Mouse (Mus musculus): Measurements from ENCODE around the gene Mgat5. TPM values are rescaled to one million over a fixed set of nuclear protein-coding genes. Genes with fewer than 3 reads are reported as not detected.

The Mgat5 gene
- polyA plus RNA-seq, 1 experiment from 2014 or later = 5.9 TPM

DNA sequence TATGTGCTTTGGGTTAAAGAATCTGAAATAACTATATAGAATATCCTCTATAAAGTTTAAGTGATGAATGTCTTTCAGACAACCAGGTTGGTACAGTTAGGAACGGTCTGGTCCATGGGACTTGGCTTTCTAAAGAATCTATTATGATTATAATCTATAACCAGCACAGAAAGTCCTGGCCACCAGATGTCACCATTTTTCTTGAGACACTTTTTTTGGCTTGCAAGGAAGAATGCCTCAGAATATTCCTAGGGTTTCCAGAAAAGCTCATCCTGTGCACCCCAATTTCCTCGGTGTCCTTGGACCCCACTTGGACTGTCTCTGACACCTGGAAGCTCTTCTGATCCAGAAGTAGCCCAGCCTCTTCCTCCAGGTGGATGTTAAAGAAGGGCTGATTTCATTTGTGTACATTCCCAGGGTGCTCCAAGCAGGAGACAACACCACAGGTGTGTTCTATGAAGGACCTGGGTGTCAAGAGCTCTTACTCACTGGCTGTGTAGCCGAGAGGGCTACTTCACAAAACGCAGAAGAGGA is 1.5 kb upstream of the Mgat5 start:
- no peaks in the 10 kb centered on the region for H3K36me3 ChIP-seq
- ATAC-seq = no peak
- H3K4me1 ChIP-seq (replicated peaks) = 0 out of 2 replicates have a peak, but pooled peaks cover 7% of the 10 kb centered on the region
- WGBS = 48% methylated on average over 4 of the region's 4 CpGs
- no peak overlapping the region for H3K9ac ChIP-seq
- H3K4me3 ChIP-seq (replicated peaks) = no peak overlapping the region
- H3K27ac ChIP-seq = no peak overlapping the region
- no peaks in the 10 kb centered on the region for H3K27me3 ChIP-seq (replicated peaks)
- no peak overlapping the region for H3K4me2 ChIP-seq (replicated peaks)
- H3K9me3 ChIP-seq = no peaks in the 10 kb centered on the region

DNA sequence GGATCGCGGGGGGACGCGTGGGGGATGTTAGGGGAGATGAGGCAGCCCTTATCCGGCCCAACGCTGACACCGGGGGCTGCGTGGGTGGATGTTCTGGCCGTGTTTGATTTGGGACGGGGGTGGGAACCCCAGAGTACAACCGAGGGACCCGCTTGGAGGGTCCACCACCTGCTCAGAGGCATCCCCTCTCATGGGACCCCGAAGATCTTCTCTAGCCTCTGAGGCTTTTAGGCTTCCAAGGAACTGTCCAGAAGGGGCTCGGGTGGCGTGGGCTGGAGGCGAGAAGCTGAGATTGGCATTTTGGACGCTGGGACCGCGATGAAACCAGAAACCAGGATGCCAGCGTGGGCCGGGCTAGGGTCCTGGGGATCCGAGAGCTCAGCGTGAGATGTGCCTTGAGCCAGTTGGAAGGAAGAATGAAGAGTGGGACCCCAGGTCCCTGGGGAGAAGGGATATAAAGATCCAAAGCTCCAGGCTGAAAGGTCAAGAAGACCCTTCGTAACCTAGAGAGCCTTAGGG is 745 bp downstream of the Mgat5 start:
- no peak; the same call in 1 of the 2 replicates for ATAC-seq
- Histone ChIP-seq H3K4me3 (replicated peaks) (peak overlapping the region; percentile 82), H3K4me1 (replicated peaks) (0 out of 2 replicates have a peak, but pooled peaks cover 7% of the 10 kb centered on the region), H3K9ac (peak overlapping the region; percentile 81), H3K36me3 (no peaks in the 10 kb centered on the region), H3K27me3 (replicated peaks) (no peaks in the 10 kb centered on the region), H3K4me2 (replicated peaks) (peak overlapping the region; percentile 94), H3K9me3 (no peaks in the 10 kb centered on the region), H3K27ac (peak overlapping the region; percentile 98)
- WGBS = under 1% methylated on average over 24 of the region's 24 CpGs

DNA sequence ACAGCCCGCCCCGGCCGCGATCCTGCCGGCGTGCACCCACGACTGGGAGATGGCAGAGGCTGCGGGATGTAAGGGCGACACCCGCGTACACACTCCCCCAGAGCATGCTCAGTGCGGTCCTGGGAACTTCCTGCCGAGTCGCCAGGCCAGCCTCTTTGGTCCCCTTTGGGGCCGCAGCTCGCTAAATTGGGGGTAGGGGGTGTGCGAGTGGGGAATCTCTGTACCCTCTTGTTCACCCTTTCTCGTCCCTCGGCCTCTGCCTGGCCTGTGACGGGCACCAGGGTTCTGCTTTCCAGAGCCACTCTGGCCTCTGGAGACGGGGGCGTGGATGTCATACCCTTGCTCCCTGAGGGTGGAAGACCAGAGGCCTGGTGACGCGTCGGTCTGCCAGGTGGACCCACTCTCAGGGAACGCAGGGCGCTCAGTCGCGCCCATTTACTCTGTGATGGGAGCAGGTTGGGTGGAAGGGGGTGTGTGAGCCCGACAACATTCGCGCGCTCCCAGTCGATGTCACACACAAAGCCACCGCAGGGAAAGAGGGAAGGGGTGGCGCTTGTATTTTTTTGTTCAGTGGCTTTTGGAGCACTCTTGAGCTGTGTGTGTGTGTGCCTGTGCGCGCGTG is 1.3 kb downstream of the Mgat5 start:
- peak overlapping the region; percentile 81 for H3K9ac ChIP-seq
- no peaks in the 10 kb centered on the region for H3K36me3 ChIP-seq
- 0 out of 2 replicates have a peak, but pooled peaks cover 7% of the 10 kb centered on the region for H3K4me1 ChIP-seq (replicated peaks)
- H3K4me2 ChIP-seq (replicated peaks) = peak overlapping the region; percentile 94
- peak; percentile 42 for ATAC-seq
- no peaks in the 10 kb centered on the region for H3K27me3 ChIP-seq (replicated peaks)
- peak overlapping the region; percentile 82 for H3K4me3 ChIP-seq (replicated peaks)
- H3K27ac ChIP-seq = peak overlapping the region; percentile 98; the same call in 1 of the 2 replicates
- whole genome bisulfite sequencing = 2% methylated on average over 39 of the region's 39 CpGs
- H3K9me3 ChIP-seq = no peaks in the 10 kb centered on the region

DNA sequence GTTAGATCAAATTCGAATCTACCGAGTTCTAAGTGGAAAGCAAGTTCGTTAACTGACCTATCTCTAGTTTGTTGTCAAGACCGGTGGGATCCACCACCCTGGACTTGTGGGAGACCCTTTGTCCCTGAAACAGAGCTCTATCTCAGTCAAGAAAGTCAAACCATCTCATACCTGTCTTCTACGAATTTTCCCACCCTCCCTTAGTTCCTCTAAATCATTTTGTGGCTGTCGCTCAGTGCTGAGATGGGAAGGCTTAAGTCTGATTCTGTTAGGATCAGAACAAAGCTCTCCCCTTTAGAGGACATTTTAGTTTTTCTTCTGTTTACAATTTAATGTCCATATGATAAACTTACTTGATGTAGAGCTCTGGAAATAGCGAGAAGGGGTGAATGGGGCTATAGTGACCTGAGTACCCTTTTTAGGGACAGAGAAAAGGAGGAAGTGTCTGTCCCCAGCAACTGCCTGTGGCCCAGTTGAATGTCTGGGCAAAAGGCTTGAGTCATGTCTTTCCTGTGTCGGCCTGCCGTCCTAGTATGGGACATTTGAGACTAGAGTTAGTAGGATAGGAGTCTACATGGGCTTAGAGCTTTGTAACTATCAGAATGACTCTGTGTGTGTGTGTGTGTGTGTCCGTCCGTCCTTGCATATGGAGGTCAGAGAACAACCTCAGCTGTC is 2.2 kb downstream of the Mgat5 start:
- Histone ChIP-seq H3K27me3 (replicated peaks) (no peaks in the 10 kb centered on the region), H3K27ac (0 out of 2 replicates have a peak overlapping the region, but pooled peaks have one; percentile 98), H3K4me3 (replicated peaks) (peak overlapping the region; percentile 82), H3K9me3 (no peaks in the 10 kb centered on the region), H3K4me2 (replicated peaks) (peak overlapping the region; percentile 94), H3K9ac (peak overlapping the region; percentile 81), H3K36me3 (no peaks in the 10 kb centered on the region), H3K4me1 (replicated peaks) (0 out of 2 replicates have a peak, but pooled peaks cover 7% of the 10 kb centered on the region)
- WGBS = 59% methylated on average over 11 of the region's 11 CpGs
- ATAC-seq = no peak

DNA sequence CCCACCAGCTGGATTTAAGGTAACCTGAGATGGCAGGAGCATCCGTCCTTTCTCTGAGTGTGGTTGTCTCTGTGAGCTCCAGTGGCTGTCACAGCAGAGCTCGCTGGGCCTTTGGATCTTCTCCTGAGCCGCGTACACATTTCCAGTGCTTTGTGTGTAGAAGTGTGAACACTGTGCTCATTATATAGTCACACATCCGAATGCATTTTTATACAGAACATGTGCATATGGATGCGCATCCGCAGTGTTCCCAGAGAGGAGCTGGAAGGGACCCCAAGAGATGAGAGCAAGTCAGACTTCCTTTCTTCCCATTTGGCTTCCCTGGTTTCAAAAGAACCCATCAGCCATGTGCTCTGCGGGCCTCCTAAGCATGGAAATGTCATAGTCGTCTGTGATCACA is 3.4 kb downstream of the Mgat5 start:
- no peak overlapping the region for H3K4me2 ChIP-seq (replicated peaks)
- 90% methylated on average over 9 of the region's 9 CpGs for WGBS
- H3K36me3 ChIP-seq = no peaks in the 10 kb centered on the region
- H3K9me3 ChIP-seq = no peaks in the 10 kb centered on the region
- ATAC-seq = no peak
- H3K27ac ChIP-seq = no peak overlapping the region
- no peaks in the 10 kb centered on the region for H3K27me3 ChIP-seq (replicated peaks)
- H3K4me1 ChIP-seq (replicated peaks) = 0 out of 2 replicates have a peak, but pooled peaks cover 12% of the 10 kb centered on the region
- no peak overlapping the region for H3K9ac ChIP-seq
- H3K4me3 ChIP-seq (replicated peaks) = no peak overlapping the region

DNA sequence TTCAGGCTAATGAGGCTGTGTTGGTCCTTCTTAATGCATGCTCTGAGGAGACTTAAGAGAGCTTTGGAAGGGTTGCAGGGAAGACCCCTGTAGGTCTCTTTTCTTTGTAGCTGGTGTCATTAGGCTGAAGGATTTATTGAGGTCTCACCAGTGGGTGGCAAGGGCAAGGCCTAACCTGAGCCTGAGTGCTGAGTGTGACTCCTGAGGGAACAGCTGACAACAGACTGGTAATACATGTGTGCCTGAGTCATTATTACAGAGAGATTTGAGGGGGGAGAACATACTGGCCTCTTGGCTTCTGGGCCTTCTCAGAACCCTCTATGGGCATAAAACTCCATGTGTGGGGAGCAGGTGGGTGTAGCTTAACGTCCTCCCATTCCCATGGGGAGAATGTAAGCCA is 8.0 kb downstream of the Mgat5 start:
- 36% methylated on average over 1 of the region's 1 CpGs for WGBS
- H3K27me3 ChIP-seq (replicated peaks) = no peaks in the 10 kb centered on the region
- no peaks in the 10 kb centered on the region for H3K36me3 ChIP-seq
- peaks cover 21% of the 10 kb centered on the region; the same call in 1 of the 2 replicates for H3K4me1 ChIP-seq (replicated peaks)
- H3K9me3 ChIP-seq = no peaks in the 10 kb centered on the region
- no peak overlapping the region for H3K4me3 ChIP-seq (replicated peaks)
- H3K27ac ChIP-seq = no peak overlapping the region
- ATAC-seq = no peak
- H3K4me2 ChIP-seq (replicated peaks) = no peak overlapping the region
- no peak overlapping the region for H3K9ac ChIP-seq

DNA sequence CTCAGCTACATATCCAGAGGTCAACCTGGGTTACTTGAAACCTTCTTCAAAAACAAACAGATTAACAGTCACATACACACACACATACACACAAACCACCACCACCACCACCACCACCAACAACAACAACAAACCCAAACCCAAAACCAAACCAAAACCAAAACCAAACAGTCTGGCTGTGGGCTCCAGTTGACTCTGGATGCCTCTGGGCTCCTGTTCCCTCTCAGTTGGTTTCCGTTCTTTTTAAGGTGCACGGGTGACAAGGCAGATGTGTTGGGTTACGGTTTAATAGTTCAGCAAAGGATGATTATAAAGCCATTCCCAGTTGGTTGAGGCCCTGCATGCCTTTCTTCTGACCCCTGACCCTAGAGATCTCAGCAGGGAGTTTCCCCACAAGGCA is 8.6 kb downstream of the Mgat5 start:
- H3K27ac ChIP-seq = no peak overlapping the region

DNA sequence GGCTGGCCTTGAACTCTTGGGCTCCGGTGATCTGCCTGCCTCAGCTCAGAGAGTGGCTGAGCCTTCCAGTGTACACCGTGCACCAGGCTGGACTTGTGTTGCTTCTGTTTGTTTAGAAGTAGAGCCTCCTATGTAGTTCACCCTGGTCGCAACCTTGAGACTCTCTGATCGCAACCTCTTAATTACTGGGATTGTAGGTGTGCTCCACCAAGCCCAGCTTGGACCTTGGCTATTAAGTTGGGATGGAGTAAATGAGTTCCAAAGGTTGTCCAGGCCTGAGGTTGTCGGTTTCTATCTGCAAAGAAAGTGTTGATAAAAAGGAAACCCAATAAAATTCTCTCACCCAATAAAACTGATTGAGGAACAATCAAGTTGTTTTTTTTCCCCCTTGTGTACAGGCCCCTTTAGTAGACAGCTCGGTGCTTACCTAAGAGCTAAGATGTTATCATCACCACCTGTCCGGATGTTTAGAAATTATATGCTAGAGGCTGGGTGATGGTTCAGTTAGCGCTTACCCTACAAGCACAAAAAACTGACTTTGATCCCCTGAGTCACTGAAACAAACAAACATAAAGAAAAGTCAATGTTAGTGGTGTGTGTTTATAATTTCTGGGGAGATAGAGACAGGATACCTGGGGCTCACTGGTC is 9.9 kb downstream of the Mgat5 start:
- peak overlapping the region; percentile 69 for H3K27ac ChIP-seq
- H3K4me2 ChIP-seq (replicated peaks) = no peak overlapping the region
- peak; percentile 85 for ATAC-seq
- H3K9me3 ChIP-seq = no peaks in the 10 kb centered on the region
- peaks cover 21% of the 10 kb centered on the region; the same call in 1 of the 2 replicates for H3K4me1 ChIP-seq (replicated peaks)
- no peak overlapping the region for H3K4me3 ChIP-seq (replicated peaks)
- 66% methylated on average over 8 of the region's 8 CpGs for WGBS
- no peaks in the 10 kb centered on the region for H3K27me3 ChIP-seq (replicated peaks)
- H3K9ac ChIP-seq = no peak overlapping the region
- H3K36me3 ChIP-seq = no peaks in the 10 kb centered on the region

More for the DNA sequence above, 8.6 kb downstream of the Mgat5 start:
- H3K9ac ChIP-seq = no peak overlapping the region
- H3K4me3 ChIP-seq (replicated peaks) = no peak overlapping the region
- H3K9me3 ChIP-seq = no peaks in the 10 kb centered on the region
- H3K4me2 ChIP-seq (replicated peaks) = no peak overlapping the region
- H3K27me3 ChIP-seq (replicated peaks) = no peaks in the 10 kb centered on the region
- H3K4me1 ChIP-seq (replicated peaks) = peaks cover 21% of the 10 kb centered on the region; the same call in 1 of the 2 replicates
- 59% methylated on average over 3 of the region's 3 CpGs for WGBS
- peak; percentile 4; the same call in 1 of the 2 replicates for ATAC-seq
- no peaks in the 10 kb centered on the region for H3K36me3 ChIP-seq

DNA sequence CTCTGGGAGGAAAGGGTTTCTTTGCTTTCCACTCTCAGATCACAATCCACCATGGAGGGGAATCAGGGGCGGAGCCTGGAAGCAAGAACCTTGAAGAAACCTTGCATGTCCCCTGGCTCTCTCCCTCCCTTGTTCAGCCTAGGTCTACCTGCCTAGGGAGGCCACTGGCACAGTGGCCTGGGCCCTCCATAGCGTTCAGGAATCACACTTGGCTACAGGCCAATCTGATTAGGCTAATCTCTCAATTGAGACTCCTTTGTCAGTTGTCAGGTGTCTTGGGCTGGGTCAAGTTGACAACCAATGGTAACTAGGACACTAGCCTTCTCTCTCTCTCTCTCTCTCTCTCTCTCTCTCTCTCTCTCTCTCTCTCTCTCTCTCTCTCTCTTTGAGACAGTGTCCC is 12.2 kb downstream of the Mgat5 start:
- H3K27ac ChIP-seq = no peak overlapping the region
- peak; percentile 46 for ATAC-seq
- H3K9me3 ChIP-seq = no peaks in the 10 kb centered on the region
- H3K27me3 ChIP-seq (replicated peaks) = no peaks in the 10 kb centered on the region
- H3K36me3 ChIP-seq = no peaks in the 10 kb centered on the region
- H3K4me2 ChIP-seq (replicated peaks) = no peak overlapping the region
- no peak overlapping the region for H3K4me3 ChIP-seq (replicated peaks)
- WGBS = 60% methylated on average over 2 of the region's 2 CpGs
- H3K9ac ChIP-seq = no peak overlapping the region
- H3K4me1 ChIP-seq (replicated peaks) = peaks cover 21% of the 10 kb centered on the region; the same call in 1 of the 2 replicates

DNA sequence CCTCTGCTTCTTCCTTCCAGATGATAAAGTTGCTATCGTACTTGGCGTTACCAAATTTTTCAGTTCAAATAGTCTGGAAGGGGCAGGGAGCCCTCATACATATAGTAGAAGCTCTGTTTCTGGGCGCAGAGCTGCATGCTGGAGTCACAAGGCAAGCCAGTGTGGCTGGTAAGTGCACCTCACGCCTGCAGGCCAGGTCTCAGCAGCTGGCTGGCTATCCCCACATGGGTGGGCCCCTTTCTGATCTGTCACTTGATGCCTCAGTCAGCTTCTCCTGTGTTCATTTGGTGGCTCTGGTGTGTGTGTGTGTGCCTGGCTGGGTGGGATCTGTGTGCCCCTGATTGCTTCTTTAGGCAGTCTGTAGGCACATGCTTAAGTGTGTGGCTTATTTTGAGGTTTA is 12.8 kb downstream of the Mgat5 start:
- Histone ChIP-seq H3K27me3 (replicated peaks) (no peaks in the 10 kb centered on the region), H3K9me3 (no peaks in the 10 kb centered on the region), H3K4me3 (replicated peaks) (no peak overlapping the region), H3K9ac (no peak overlapping the region), H3K4me1 (replicated peaks) (peaks cover 20% of the 10 kb centered on the region; the same call in 1 of the 2 replicates), H3K4me2 (replicated peaks) (no peak overlapping the region), H3K36me3 (no peaks in the 10 kb centered on the region), H3K27ac (no peak overlapping the region)
- WGBS = 59% methylated on average over 4 of the region's 4 CpGs
- no peak for ATAC-seq

DNA sequence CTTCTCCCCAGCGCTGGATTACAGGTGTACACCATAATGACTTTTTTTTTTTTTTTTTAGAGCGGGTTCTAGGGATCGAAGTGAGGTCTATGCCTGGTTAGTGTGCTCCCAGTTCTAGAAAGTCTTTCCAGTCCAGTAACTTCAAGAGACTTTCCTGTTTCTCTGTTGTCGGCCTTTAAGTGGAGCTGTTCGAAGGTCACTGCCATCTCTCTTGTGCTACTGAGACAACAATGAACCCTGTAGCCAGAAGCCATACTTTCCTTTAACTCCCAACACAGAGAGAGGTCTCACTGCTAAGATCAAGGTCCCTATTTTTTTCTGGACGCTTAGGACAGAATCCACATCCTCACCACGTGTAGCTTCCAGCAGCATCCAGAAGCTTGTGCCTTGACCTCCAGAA is 13.4 kb downstream of the Mgat5 start:
- ATAC-seq = no peak
- H3K4me1 ChIP-seq (replicated peaks) = peaks cover 16% of the 10 kb centered on the region; the same call in 1 of the 2 replicates
- 78% methylated on average over 7 of the region's 7 CpGs for WGBS

DNA sequence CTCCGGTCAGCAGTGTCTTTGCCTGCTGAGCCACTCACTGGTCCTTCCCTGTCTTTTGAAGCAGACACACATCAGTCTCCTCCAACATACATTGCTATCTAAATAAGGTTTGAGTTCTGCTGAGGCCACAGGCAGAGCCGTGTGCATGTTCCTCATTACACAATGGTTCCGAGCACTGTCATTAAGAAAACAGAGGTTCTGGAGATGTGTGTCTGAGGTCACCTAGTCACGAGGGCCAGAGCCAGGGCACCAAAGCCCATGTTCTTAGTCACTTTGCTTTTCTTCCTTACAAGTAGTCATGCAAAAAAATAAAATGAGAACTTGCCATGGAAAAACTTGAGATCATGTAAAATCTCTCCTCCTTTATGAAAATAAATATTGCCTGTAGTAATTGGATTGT is 14.3 kb downstream of the Mgat5 start:
- Histone ChIP-seq H3K4me1 (replicated peaks) (peaks cover 16% of the 10 kb centered on the region; the same call in 1 of the 2 replicates), H3K27me3 (replicated peaks) (no peaks in the 10 kb centered on the region), H3K27ac (no peak overlapping the region), H3K36me3 (no peaks in the 10 kb centered on the region), H3K4me2 (replicated peaks) (no peak overlapping the region), H3K9ac (no peak overlapping the region), H3K4me3 (replicated peaks) (no peak overlapping the region), H3K9me3 (no peaks in the 10 kb centered on the region)
- 86% methylated on average over 4 of the region's 4 CpGs for WGBS
- ATAC-seq = no peak

More for the DNA sequence above, 13.4 kb downstream of the Mgat5 start:
- Histone ChIP-seq H3K9me3 (no peaks in the 10 kb centered on the region), H3K27ac (no peak overlapping the region), H3K27me3 (replicated peaks) (no peaks in the 10 kb centered on the region), H3K4me2 (replicated peaks) (no peak overlapping the region), H3K9ac (no peak overlapping the region), H3K4me3 (replicated peaks) (no peak overlapping the region), H3K36me3 (no peaks in the 10 kb centered on the region)

Data from intestine, embryonic 15.5 days (tissue).